Mouse (Mus musculus) bone marrow, adult 2 months (tissue): Measurements from ENCODE around the gene Glmn.

Source experiments
- CTCF ChIP-seq: fragments of 200-500 bp; IDR thresholded peaks from 2 replicates; pipeline ENCODE4 v1.5.1; 2011; ENCODE audit warnings: low read length, control low read depth; ENCODE audit not compliant: control insufficient read depth, insufficient read depth
- POLR2A ChIP-seq: fragments of 200-500 bp; IDR thresholded peaks from 2 replicates; pipeline ENCODE4 v1.6.1; 2011; ENCODE audit warnings: low read depth, mild to moderate bottlenecking, control low read depth, low read length, borderline replicate concordance; ENCODE audit not compliant: control insufficient read depth

GRCm38 (mm10) chr5:107528856-107529255 is 68.8 kb downstream of the Glmn start:
- TF ChIP-seq CTCF (no peak), POLR2A (no peak)
